Mouse (Mus musculus): ENCODE results near the gene Trh.

DNA sequence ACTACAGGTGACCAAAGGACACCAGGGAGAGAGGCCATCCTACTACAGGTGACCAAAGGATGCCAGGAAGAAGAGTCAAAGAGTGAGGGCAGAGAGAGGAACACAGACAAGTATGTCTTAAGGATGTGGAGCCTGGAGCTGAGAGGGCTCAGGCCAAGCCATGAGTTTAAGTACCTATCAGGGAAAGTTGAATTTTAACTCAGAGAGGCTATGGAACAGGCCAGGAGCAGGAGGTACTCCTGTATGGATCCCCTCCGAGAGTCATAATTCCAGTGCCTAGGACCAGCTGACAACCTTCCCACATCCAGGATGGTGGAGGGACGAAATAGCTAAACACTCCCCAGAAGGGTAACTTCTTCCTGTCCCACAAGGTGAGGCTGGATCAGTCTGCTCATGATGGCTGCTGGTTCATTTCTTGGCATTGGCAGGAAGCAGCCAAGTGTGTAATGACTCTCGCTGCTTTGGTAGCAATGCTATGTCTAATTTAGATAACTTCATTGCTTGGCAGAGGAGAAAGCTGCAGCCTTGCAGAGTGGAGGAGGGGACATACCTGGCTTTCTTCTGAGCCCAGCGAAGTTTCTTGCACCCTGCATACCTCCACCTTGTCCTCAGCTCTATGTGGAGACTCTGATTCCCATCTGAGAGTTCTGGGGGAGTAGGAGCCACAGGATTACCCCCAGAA is 16.9 kb upstream of the Trh start:
- TF ChIP-seq EP300 (IDR thresholded peaks at IDR 0.05; ENCODE audit: insufficient read depth, low read depth, low read length) (no peak), POLR2A (IDR thresholded peaks at IDR 0.05; ENCODE audit: insufficient read depth, low read depth, low read length) (no peak)

Measured in heart, adult 2 months (tissue).